Mouse (Mus musculus): ENCODE measurements around the gene Etfb.

DNA sequence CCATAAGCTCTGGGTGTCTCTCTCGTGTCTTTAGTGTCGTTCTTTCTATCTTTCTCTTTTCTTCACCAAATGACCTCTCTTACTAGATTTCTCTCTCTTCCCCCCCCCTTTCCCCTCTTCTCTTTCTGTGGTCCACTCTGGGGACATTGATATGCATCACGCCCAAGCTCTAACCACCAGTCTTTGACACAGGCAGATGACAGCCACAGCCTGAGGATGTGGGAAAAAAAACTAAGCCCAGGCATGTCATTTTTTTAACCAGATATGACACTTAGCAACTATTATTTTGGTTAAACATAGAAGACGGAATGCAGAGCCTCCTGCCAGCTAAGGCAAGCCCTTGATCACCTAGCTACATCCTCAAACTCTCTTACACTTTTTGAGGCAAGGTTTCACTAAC, 5.3 kb upstream of the Etfb start:
- no peak for TF ChIP-seq CTCF (IDR thresholded peaks at IDR 0.05; ENCODE audit: low read depth, low read length)
- TF ChIP-seq POLR2AphosphoS5 (IDR thresholded peaks at IDR 0.05; ENCODE audit: insufficient replicate concordance, low read depth, low read length): no peak
- no peak for TF ChIP-seq TAL1 (conservative IDR thresholded peaks at IDR 0.05; ENCODE audit: low read depth, low read length)
